In genomic region chr4:132563965-132564364, GRCm38 (mm10) we compare ENCODE assay signal across 9 mouse cellular contexts. TPM values are rescaled to one million over a fixed set of nuclear protein-coding genes. Genes with fewer than 3 reads are reported as not detected.
A peak's percentile ranks its signal among the peaks of the same experiment; 100 is the strongest.
DNase-seq lines count a peak whose midpoint lies in the region; ATAC-seq and TF ChIP-seq lines count a peak whose summit lies in the region.
"Had no signal": no experiment of that assay in that cellular context is flagged by ENCODE, and none has a peak within 500 bp of the region (broad histone marks: within the 10 kb centered on the region; RNA-seq: fewer than 3 reads in every experiment).

TSS of gene Ptafr (plus strand) at chr4:132564067.

- intact Hi-C loops in left cerebral cortex, postnatal 4 days (cut with DNase I), result no loop called here
- intact Hi-C loops in left cerebral cortex, postnatal 25 days (cut with DNase I), result no loop called here
- intact Hi-C loops in left cerebral cortex, adult 2 months (cut with DNase I), result no loop called here

- ATAC-seq in embryonic facial prominence, embryonic 12.5 days (ENCODE audit: insufficient number of reproducible peaks, insufficient read depth, low FRiP score, low TSS enrichment), result no peak
- no peak for ATAC-seq in intestine, embryonic 14.5 days (replicated peaks; ENCODE audit: low FRiP score, low TSS enrichment, low read depth)
- ATAC-seq in megakaryocyte, adult 5-6 weeks (ENCODE audit: poor library complexity, severe bottlenecking), result peak; percentile 96
- ATAC-seq in forebrain, embryonic 11.5 days (replicated peaks; ENCODE audit: low FRiP score), result no peak
- no peak for ATAC-seq in forebrain, embryonic 14.5 days

- H3K9ac ChIP-seq in embryonic facial prominence, embryonic 12.5 days, result peak within 1 kb of the TSS; percentile 12; the same call in 1 of the 2 replicates
- no peak within 1 kb of the TSS for H3K9ac ChIP-seq in intestine, embryonic 14.5 days (ENCODE audit: low read length)
- no peak within 1 kb of the TSS for H3K9ac ChIP-seq in forebrain, embryonic 11.5 days (ENCODE audit: low read length)
- H3K9ac ChIP-seq in forebrain, embryonic 14.5 days (ENCODE audit: low read length), result no peak within 1 kb of the TSS

- TF ChIP-seq CTCF in left cerebral cortex, adult 2 months (IDR thresholded peaks at IDR 0.05), result no peak

- no peak within 1 kb of the TSS for H3K27ac ChIP-seq in embryonic facial prominence, embryonic 12.5 days
- H3K27ac ChIP-seq in intestine, embryonic 14.5 days (ENCODE audit: low read depth), result peak within 1 kb of the TSS; percentile 1; the same call in 1 of the 2 replicates
- no peak within 1 kb of the TSS for H3K27ac ChIP-seq in forebrain, embryonic 11.5 days (ENCODE audit: low read depth, low read length)
- no peak within 1 kb of the TSS for H3K27ac ChIP-seq in forebrain, embryonic 14.5 days (ENCODE audit: low read depth, low read length)
- no peak within 1 kb of the TSS for H3K27ac ChIP-seq in left cerebral cortex, adult 2 months
- H3K27ac ChIP-seq: kidney, postnatal 0 days had no signal

- peak; percentile 13 for DNase-seq in left cerebral cortex, postnatal 4 days
- no peak for DNase-seq in left cerebral cortex, postnatal 25 days (ENCODE audit: low spot score in 2 of 2)
- DNase-seq in intestine, embryonic 14.5 days (ENCODE audit: low spot score), result no peak
- no peak for DNase-seq in forebrain, embryonic 11.5 days (ENCODE audit: low spot score)
- no peak for DNase-seq in forebrain, embryonic 14.5 days (ENCODE audit: low spot score)
- no peak for DNase-seq in left cerebral cortex, adult 2 months (ENCODE audit: extremely low spot score in 1 of 2, low spot score in 2 of 2)

- no peaks in the 10 kb centered on the region for H3K36me3 ChIP-seq in embryonic facial prominence, embryonic 12.5 days
- H3K36me3 ChIP-seq in intestine, embryonic 14.5 days (ENCODE audit: control insufficient read depth, insufficient read depth, low read length), result no peaks in the 10 kb centered on the region
- no peaks in the 10 kb centered on the region for H3K36me3 ChIP-seq in forebrain, embryonic 11.5 days (ENCODE audit: control insufficient read depth, insufficient read depth, low read length)
- H3K36me3 ChIP-seq in forebrain, embryonic 14.5 days (ENCODE audit: control insufficient read depth, insufficient read depth, low read length), result no peaks in the 10 kb centered on the region

- H3K27me3 ChIP-seq in embryonic facial prominence, embryonic 12.5 days, result no peaks in the 10 kb centered on the region
- H3K27me3 ChIP-seq in intestine, embryonic 14.5 days (replicated peaks; ENCODE audit: control insufficient read depth, insufficient read depth, low read length), result no peaks in the 10 kb centered on the region
- H3K27me3 ChIP-seq in forebrain, embryonic 11.5 days (ENCODE audit: control insufficient read depth, insufficient read depth, low read length), result no peaks in the 10 kb centered on the region
- H3K27me3 ChIP-seq in forebrain, embryonic 14.5 days (replicated peaks; ENCODE audit: control insufficient read depth, insufficient read depth, low read length), result no peaks in the 10 kb centered on the region

- 41% methylated on average over 4 of the region's 4 CpGs for WGBS in embryonic facial prominence, embryonic 12.5 days
- 24% methylated on average over 4 of the region's 4 CpGs for WGBS in intestine, embryonic 14.5 days
- WGBS in forebrain, embryonic 11.5 days, result 45% methylated on average over 4 of the region's 4 CpGs
- 49% methylated on average over 4 of the region's 4 CpGs for WGBS in forebrain, embryonic 14.5 days

- no peak within 1 kb of the TSS for H3K4me2 ChIP-seq in embryonic facial prominence, embryonic 12.5 days (replicated peaks)
- H3K4me2 ChIP-seq in intestine, embryonic 14.5 days (ENCODE audit: low read length), result no peak within 1 kb of the TSS
- H3K4me2 ChIP-seq in forebrain, embryonic 11.5 days (ENCODE audit: low read depth, low read length, severe bottlenecking), result no peak within 1 kb of the TSS
- no peak within 1 kb of the TSS for H3K4me2 ChIP-seq in forebrain, embryonic 14.5 days (ENCODE audit: low read length)

- 0 out of 2 replicates have a peak, but pooled peaks cover 7% of the 10 kb centered on the region for H3K4me1 ChIP-seq in embryonic facial prominence, embryonic 12.5 days
- peaks cover 8% of the 10 kb centered on the region for H3K4me1 ChIP-seq in intestine, embryonic 14.5 days (replicated peaks; ENCODE audit: control insufficient read depth, insufficient read depth, low read length)
- no peaks in the 10 kb centered on the region for H3K4me1 ChIP-seq in forebrain, embryonic 11.5 days (replicated peaks; ENCODE audit: control insufficient read depth, insufficient read depth, low read length)
- no peaks in the 10 kb centered on the region for H3K4me1 ChIP-seq in forebrain, embryonic 14.5 days (ENCODE audit: control insufficient read depth, insufficient read depth, low read length)

- no peaks in the 10 kb centered on the region for H3K9me3 ChIP-seq in embryonic facial prominence, embryonic 12.5 days
- no peaks in the 10 kb centered on the region for H3K9me3 ChIP-seq in intestine, embryonic 14.5 days (ENCODE audit: control insufficient read depth, low read length)
- H3K9me3 ChIP-seq in forebrain, embryonic 11.5 days (ENCODE audit: control insufficient read depth, low read length), result no peaks in the 10 kb centered on the region
- no peaks in the 10 kb centered on the region; the same call in 1 of the 2 replicates for H3K9me3 ChIP-seq in forebrain, embryonic 14.5 days (replicated peaks; ENCODE audit: control insufficient read depth, low read length)

- H3K4me3 ChIP-seq in embryonic facial prominence, embryonic 12.5 days, result no peak within 1 kb of the TSS
- H3K4me3 ChIP-seq in intestine, embryonic 14.5 days (ENCODE audit: low read depth, low read length), result no peak within 1 kb of the TSS
- no peak within 1 kb of the TSS for H3K4me3 ChIP-seq in forebrain, embryonic 11.5 days (ENCODE audit: low read depth, low read length)
- no peak within 1 kb of the TSS for H3K4me3 ChIP-seq in forebrain, embryonic 14.5 days (ENCODE audit: low read depth, low read length)
- no peak within 1 kb of the TSS for H3K4me3 ChIP-seq in left cerebral cortex, adult 2 months

RNA-seq across cellular contexts. Expression of gene Ptafr, which starts in this region (rescaled TPM):
- total RNA-seq in left cerebral cortex, postnatal 4 days (2021), result 1 to 10 TPM in 1 of 2 experiments, under 1 TPM in 1; 0.58 to 1.1 TPM
- 1 to 10 TPM; 1.6 to 1.7 TPM for total RNA-seq in left cerebral cortex, postnatal 25 days (2021)
- polyA plus RNA-seq in embryonic facial prominence, embryonic 12.5 days (2016; fragmentation: Nextera tagmentation; extraction: Ambion mirVana), result 0.59 and 0.64 TPM in 2 replicates
- polyA plus RNA-seq in intestine, embryonic 14.5 days (2014; fragmentation: Nextera tagmentation; extraction: Ambion mirVana), result 0.57 and 0.59 TPM in 2 replicates
- 19.6 and 20.6 TPM in 2 replicates for total RNA-seq in megakaryocyte, adult 5-6 weeks (2015)
- total RNA-seq in megakaryocyte, adult 5-6 weeks (2017), result 38.9 and 40.8 TPM in 2 replicates
- 0.25 and 0.40 TPM in 2 replicates for polyA plus RNA-seq in forebrain, embryonic 11.5 days (2014; fragmentation: Nextera tagmentation; extraction: Ambion mirVana)
- 0.18 and 0.30 TPM in 2 replicates for polyA plus RNA-seq in forebrain, embryonic 14.5 days (2014; fragmentation: Nextera tagmentation; extraction: Ambion mirVana)
- total RNA-seq in left cerebral cortex, adult 2 months (2021), result 1 to 10 TPM in 1 of 2 experiments, under 1 TPM in 1; 1.00 to 1.2 TPM

Comparison
In these comparisons a context has a peak if more than half of its experiments do, and no peak if none do; other contexts are left out.
1. RNA of gene Ptafr (total RNA-seq): 19.6 to 40.8 TPM in megakaryocyte, adult 5-6 weeks; 1.6 to 1.7 TPM in left cerebral cortex, postnatal 25 days, 1.00 to 1.2 TPM in left cerebral cortex, adult 2 months and 0.58 to 1.1 TPM in left cerebral cortex, postnatal 4 days; every median in the first group is over 4 times any median in the second.